Mouse (Mus musculus) thymus, postnatal 0 days (tissue): ENCODE results near the gene Sparcl1. TPM values are rescaled to one million over a fixed set of nuclear protein-coding genes. Genes with fewer than 3 reads are reported as not detected.
A peak's percentile ranks its signal among the peaks of the same experiment; 100 is the strongest.

Experiments used
- DNase-seq: peaks from one replicate; pipeline ENCODE4 v3.0.0-alpha.2; 2015; ENCODE audit warnings: low spot score
- polyA plus RNA-seq: library from polyadenylated mRNA; unstranded; fragments of >200 nt; fragmentation: Nextera tagmentation; extraction: Ambion mirVana; gene quantifications from 2 replicates; pipeline ENCODE4 v1.2.1, GENCODE M21; 2015

Gene Sparcl1
- polyA plus RNA-seq, 1 experiment from 2014 or later = 34.1 TPM

DNA sequence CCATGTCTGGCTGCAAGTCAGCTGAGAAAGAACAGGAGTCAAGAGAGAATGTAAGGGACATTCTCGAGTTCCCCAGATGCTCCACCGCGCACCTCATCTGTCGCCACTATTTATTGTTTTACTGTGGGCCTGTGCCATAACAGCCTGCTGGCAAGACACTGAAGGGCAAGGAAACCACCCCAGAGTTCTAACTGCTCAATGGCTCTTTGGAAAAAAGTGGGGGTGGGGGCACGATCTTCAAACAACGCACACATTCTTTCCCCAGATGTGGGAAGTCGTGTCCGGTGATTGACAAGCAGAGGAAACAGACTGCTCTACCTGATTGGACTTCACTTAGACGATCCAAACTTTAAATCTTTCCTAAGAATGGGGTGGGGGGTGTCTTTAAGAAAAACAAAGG, 1.5 kb downstream of the Sparcl1 start:
- no peak for DNase-seq

DNA sequence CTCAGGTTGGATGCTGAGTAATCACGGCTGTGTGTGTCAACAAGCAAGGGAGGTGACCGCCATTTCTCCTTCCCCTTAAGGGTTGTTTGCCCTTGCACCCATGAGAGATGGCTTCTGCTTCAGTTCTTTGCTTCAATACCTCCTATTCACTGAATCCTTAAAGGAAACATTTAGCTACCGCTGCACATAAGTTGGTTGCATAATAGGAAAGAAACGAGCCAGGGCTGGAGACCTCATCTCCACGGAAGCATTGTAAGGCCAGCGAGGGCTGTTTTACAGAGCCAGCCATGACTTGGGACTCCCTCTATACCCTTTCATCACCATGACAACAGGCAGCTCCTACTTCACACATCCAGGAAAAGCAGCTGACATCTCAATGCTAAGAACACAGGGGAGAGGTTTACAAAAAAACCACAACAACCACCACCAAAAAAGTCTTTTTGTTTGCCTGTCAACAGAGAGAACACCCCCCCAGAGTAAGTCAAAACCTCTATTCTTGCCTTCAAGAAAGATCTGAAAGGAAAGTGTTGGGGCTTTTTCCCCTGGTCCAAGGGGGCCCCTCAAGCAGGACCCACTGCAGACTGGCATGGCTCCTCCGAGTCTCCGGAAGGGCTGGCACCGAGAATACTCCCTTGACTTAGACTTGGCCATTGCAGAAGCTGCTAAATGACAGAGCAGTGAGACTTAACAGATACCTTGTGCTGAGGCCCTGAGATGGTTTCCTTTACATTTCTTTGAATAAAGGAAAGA, 3.2 kb downstream of the Sparcl1 start:
- peak; percentile 11 for DNase-seq

DNA sequence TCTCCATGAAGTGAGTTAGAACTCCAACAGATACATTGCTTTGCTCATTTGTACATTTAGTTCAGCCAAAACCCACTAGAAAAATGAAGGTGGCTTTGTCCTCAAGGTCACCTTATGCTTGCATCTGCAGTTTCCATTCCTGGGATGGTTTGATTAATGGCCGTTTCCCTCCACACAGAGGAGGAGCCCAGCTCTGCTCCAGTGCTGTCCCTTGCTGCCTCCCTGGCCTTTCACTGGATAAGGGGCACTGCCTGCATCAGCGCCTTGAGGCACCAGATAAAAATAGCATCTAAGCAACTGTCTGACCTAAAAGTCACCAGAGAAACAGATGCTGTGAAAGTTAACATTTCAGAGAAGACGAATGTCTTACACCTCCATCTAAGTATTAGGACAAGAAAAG, 4.0 kb downstream of the Sparcl1 start:
- DNase-seq = no peak

DNA sequence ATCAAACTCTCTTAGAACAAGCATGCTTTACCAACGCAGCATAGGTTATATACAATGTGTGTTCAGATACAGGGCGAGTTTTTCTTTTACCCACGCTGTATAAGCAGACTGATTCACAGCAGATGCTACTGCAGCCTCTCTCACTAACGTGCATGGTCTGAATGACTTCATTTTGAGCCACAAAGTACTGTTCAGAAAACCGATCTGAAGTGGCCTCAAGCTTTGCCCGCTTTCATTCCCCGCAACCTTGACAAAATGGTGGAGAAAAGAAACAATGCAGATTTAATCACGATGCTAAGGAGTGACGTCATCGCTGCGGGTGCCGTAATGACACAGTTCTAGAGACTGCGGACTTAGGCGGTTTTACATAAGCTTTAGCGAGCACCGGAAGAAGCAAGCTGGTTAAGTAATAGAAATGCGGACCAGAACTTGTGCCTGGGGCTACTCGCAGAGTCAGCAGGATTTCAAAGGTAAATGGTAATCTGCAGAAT, 4.6 kb downstream of the Sparcl1 start:
- peak; percentile 3 for DNase-seq

DNA sequence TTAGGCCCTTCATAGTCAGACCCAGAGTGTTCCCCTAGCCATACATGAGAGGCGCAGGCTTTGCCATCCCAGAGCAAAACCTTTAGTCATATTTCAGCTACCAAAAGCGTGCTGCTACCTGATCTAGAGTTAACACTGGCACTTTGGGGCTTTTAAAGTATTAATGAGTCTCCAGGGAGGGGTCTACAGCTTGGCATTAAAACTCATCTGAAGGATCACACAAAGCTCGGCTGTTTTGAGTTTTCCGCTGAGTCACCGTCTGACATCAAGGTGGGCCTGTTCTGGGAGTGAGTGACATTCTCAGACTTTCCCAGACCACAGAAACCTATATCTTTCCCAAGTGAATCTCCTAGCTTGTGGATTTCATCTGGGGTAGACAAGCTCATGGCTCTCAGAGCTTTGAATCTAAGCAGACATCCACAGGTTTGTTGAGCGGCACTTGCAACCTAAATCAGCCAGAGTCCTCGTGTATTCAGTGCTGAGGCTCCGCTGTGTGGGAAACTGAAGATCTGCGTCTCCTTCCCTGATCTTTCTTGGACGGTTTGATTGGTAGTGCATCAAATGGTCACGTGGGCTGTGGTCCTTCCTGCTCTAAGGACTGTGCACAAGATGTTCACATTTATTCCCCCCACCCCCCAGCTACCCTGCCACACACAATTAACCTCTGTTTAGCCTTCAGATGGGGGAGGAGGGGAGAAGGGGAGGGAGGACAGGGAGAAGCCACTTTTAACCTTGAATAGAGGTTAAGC, 5.2 kb downstream of the Sparcl1 start:
- no peak for DNase-seq

DNA sequence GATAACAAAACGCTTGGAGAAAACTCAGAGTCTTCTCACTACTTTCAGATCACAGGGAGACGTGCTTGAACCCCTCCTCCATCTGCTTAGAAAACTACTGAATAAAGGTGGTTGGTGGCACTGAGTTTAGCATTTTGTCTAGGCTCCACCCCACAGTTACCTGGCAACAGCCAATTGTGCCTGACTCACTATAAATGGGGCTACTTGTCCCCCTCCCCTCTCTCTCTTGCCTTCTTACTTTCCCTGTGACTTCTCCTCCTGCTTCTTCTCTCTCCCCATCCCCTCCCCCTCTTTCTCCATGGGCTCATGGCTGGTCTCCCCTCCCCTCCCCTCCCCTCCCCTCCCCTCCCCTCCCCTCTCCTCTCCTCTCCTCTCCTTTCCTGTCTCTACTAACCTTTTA, 9.4 kb downstream of the Sparcl1 start:
- DNase-seq = no peak

DNA sequence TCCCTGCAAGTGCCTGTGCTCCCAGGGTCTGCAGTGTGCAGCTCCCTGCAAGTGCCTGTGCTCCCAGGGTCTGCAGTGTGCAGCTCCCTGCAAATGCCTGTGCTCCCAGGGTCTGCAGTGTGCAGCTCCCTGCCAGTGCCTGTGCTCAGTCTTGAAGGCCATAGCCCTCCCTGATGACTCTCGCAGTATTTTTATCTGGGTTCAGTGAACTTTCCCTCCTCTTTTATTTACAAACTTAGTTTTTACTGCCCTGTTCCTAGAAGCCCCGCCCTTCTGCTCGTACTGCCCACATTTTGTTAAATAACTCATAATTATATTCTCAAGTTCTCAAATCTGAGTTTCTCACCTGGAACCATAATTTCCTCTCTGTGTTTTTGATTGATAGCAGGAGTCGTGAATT, 10.4 kb downstream of the Sparcl1 start:
- no peak for DNase-seq

DNA sequence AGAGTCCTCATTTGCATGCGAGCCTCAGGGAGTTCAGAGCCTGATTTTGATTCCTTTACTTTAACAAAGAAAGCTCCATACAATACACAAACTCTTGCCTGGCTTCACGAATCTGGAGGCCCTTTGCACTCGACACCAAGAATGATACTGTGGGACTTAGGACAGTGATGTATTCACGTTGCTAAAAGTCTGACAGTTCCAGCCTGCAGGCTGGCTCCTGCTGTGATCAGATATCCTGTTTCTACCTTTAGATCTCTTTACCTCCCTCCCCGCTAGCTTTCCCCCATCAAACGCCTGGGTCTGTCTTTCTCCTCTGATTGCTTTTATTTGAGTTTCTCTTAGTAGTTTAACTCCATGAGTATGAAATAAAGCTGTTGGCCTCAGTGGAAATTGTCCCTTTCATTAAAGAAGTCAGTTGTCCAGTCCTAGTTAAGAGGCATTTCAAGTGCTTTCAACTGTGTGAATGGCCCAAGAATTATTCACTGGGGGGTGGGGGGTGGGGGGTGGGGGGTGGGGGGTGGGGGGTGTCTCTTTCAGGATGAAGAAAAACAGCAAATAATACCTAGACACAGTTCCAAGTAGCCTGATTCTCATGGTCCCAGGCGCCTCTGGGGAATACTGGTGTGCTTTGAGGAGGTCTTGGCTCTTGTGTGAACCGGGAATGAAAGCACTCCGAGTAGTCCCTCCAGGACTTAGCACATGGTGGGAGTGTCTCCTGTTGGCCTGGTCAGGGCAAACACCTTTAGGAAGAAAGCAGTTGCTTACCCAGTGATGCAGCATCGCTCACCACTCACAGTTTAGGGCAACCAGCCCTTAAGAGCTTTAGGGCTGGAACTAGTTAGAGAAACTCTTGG, 11.6 kb downstream of the Sparcl1 start:
- DNase-seq = no peak

DNA sequence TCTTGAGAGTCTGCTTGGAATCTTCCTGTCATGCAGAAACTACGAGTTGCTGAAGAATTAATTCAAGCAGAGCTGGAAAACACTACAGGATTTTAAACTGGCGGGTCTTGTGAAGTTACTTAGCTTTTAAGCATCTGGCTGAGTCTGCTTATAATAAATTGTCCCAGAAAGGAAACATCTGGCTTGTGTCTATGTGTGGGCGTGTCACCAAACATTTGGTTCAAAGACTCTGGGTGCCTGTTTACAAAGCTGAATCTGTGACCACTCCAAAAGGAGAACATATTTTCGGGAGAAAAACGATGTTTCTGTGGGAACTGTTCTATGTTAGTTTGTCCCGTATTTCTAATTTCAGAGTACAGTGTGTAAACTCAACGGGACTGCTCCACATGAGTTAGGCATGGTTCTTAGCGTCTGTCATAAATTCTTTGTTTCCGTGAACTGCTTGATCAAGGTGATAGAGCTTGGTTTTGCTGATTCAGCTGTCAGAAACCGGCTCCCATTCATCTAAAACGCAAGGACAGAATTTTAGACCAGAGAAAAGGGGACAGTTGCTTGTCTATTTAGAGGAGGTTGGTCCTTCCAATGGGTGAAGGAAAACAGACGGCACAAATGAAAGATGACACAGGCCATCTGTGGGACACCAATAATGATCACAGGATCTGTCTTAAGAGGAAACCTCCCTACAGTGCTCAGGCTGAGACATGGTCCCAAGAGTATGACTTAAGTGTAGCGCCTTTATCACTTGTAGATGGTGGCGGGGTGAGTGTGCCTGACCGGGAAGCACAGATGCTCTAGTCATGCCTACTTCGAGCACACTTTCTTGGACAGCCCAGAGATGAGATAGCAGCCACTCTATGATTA, 17.2 kb downstream of the Sparcl1 start:
- DNase-seq = no peak

DNA sequence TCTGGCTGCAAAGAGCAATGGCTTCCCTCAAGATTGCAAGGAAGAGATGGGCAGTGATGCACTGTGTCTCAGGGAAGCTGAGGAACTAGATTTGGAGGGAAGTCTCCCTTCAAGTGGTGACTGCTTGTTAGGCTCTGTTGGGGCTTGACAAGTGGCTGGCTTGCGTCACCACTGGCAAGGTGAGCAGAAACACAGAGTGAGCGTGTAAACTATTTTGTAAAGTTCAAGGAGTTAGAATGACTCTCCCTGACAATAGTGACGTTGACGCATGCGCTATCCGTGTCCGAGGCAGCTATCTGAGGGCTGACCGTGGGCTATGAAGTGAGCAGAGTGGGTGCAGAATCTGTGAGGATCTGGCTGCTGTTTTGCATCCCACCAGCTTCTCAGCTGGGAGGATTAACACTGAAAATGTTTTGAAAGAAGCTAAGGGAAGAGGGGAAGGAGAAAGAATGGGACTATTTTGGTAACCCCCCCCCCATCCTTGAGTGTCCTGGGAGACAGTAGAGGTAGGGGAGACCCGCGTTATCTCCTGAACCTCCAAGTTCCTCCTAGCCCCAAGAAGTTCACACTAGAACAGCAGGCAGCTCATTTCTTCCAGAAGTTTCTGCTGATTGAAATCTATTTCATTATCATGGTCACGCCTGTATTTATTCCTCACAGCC, 18.0 kb downstream of the Sparcl1 start:
- DNase-seq = no peak

DNA sequence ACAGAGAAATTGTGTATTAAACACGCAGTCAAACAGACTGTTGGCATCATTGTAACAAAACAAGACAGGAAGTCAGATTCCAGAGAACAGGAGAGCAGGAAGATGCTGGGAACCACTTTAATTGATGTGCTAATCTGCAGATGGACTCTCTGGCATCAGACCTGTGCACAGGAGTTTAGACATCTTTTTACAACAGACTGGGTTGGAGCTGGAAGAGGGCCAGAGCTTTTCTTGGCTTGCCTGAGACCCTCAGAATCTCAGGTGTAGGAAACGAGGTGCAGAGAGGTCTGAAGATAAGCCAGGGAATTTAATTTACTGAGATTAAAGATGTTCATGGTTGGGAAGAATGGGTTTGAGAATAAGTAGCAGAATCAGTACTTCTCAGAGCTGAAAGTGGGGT, 23.8 kb downstream of the Sparcl1 start:
- DNase-seq = no peak

DNA sequence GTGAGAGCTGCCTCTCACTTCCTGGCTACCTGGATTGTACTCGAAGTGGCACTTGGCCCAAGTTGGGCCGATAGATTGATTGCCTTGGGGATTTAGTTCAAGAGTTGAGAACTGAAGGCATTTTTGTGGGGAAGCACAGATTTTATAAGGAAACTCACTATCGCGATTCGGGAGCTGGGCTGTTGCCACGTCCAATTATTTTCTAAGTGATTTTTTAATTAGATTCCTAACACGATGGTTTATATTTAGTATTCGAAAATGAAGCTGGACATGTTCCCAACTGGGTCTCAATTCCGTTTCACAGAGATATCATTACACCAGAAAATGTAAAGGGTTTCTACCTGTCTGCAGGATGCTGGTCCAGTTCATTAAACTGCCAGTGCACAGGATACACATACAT, 28.2 kb downstream of the Sparcl1 start:
- no peak for DNase-seq

DNA sequence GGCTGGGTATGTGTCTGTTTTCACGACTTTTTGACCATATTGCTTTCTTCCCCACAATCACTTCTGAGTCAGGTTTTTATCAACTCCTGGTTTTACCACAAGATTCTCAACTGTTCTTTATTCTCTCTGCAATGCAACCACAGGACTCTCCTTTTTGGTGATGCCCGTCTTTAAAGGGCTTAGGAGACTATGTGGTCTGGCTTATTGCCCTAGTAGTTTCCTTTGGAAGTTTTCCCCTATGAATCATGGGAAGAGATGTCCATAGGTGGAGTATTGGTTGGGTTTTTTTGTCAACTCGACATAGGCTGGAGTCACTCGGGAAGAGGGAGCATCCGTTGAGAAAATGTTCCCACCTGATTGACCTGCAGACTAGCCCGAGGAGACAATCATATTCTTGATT, 32.8 kb downstream of the Sparcl1 start:
- no peak for DNase-seq

DNA sequence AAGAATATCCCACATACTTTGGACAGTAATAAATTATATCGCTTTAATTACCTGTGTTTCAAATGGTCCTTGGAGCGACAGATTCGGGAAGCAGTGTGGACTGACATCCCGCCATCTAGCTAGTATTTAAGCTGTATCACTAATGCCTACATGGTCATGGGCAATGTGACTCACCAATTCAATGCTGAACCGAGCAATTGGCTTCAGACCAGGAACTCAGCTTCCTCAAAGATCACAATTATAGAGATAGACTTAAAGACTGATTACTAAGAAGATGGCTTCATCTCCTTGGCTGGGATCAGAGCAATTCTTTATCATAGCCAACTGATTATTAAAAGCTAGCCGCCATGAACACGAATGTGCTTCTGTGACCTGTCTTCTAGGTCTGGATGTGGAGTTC, 36.0 kb downstream of the Sparcl1 start, which contains the start of gene Gm17660:
Gm17660 (minus strand) TSS at position 101 of the 400 bp plus-strand sequence.
- DNase-seq = no peak

DNA sequence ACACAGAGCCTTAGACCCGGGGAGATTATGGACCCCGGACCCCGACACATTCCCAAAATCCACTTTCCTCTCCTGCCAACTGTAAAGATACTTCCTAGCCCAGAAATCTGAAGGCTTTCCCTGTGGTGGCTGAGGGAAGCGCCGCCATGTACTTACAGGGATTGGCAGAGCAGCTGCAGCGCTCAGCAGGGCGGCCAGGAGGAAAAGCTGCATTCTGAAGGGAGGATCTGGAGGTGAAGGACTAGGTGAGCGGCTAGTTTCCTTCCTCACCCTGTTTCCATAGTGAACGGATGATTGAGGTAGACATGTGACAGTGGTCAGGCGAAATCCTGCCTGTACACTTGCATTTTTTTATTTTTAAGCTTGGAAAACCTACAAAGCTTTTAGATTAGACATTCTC, 37.2 kb downstream of the Sparcl1 start:
- DNase-seq = no peak

DNA sequence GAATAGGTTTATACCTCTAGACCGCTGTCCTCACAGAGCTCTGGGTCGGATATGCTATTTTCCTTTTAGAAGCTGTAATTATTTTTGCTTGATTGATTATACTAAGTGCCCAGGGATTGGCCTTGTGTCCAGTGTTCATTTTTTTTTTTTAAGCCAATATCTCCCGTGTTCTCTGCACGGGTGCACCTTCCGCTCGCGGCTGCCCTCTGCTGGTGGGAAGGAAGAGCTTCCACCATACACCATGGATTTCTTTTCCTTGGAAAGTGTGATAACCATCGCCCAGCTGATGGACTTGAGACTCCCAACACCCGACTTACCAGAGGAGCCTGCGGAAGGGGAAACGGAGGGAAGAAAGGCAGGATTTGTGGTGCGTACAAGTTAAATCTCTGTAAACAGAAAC, 39.1 kb downstream of the Sparcl1 start:
- peak; percentile 45 for DNase-seq

DNA sequence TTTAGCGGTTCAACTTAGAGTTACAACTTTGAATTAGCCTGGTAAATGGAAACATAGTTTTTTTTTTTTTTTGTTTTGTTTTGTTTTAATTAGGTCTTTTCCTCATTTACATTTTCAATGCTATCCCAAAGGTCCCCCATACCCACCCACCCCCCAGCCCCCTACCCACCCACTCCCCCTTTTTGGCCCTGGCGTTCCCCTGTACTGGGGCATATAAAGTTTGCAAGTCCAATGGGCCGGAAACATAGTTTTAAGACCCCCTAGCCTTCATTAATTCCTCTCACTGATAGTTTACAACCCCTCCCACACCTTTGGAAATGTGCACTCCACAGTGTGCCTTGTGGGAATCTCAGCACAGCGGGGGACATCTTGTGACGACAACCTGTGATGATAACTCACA, 39.9 kb downstream of the Sparcl1 start:
- DNase-seq = no peak

DNA sequence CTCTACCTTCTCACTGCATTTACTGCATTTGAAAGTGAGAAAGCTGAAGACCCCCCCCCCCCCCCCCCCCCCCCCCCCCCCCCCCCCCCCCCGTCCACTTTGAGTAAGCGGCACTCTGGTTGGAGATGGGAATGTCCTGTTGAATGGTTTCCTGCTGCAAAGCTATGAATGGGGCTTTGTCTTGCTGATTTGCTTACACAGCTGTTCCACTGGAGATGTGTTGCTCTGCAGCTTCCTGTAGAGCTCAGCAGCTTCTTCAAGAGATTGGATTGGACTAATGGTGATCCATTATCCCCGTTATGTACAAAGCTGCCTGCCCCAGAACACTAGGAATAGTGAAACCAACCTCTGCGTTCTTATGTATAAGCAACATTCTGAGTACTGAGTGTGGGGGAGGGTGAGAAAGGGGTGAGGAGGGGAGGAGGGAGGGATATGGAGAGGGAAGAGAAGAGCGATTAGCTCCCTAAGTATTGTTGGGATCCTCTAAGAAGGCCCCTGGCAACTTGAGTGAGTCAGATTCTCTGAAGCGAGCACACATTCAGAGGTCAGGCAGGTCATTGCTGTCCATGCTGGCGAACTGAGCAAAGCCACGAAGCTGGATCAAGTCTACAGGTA, 41.2 kb downstream of the Sparcl1 start:
- DNase-seq = no peak

DNA sequence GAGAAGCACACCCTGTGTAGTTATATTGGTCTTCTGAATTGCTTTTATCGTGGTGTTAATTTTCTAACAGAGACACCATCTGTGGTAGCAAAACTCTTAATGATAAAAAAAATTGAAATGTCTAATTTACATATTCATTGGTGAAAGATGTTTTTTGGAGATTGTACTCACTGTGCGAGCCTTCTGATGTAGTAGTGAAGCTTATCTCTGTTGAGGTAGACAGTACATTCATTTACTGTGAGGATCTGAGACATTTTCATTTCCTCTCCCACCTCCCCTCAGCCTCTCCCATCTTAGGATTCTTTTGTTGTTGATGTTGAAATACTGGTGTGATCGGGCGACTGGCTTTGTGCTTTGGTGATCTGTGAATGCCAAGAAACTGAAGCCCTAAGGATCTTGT, 42.5 kb downstream of the Sparcl1 start:
- DNase-seq = no peak

DNA sequence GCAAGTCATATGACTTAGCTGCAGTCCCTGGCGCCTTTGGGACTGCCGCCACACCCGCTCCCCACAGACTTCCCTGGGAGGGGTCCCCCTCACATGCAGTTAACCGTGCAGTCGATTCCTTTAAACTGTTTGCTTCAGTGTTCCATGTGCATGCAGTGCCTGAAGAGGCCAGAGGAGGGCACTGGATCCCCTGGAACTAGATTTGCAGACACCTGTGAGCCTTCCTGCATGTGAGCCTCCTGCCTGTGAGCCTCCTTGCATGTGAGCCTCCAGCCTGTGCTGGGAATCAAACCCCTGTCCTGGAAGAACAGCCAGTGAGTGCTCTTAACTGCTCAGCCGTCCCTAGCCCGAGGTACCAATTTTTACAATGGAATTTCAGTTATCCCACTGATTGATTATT, 44.8 kb downstream of the Sparcl1 start:
- peak; percentile 53 for DNase-seq
